Mouse (Mus musculus): Measurements from ENCODE around the gene Ralgps1.
A peak's percentile ranks its signal among the peaks of the same experiment; 100 is the strongest.

Gene Ralgps1

DNA sequence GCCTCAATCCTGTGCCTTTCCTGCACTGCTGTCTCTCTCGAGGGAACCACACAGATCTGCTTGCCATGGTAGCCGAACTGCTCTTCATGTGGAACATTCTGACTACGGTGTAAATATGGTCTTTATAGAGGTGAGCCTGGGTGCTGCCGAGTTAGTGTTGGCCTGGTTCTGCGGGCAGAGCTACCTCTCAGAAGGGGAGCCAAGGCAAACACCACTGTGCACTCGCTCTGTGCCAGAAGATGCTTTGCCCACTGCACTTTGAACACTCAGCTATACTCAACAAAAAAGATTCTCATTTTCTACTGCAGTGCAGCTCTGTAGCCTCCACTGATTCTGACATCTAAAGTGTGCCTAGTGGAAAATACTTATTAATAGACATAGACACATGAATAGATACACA is 133.7 kb downstream of the Ralgps1 start:
- no peak for DNase-seq (ENCODE audit: low spot score)

DNA sequence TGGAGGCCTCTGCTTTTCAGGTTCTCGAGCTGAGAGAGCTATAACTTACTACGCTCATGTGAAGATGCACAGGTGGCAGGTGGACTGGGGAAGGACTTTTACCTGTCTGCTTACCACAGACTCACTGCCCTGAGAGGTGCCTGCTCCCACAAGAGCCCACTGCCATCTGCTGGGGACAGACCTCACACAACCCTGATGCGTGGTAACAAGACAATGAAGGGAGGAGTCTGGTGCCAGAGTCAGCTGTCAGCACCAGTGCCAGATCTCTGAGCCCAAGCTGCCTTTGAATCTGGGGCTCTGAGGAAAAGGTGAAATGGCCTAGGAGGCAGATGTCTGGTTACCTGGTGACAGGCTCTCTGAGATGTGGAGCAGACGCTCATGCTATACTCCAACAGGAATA is 136.4 kb downstream of the Ralgps1 start:
- DNase-seq (ENCODE audit: low spot score), result no peak

DNA sequence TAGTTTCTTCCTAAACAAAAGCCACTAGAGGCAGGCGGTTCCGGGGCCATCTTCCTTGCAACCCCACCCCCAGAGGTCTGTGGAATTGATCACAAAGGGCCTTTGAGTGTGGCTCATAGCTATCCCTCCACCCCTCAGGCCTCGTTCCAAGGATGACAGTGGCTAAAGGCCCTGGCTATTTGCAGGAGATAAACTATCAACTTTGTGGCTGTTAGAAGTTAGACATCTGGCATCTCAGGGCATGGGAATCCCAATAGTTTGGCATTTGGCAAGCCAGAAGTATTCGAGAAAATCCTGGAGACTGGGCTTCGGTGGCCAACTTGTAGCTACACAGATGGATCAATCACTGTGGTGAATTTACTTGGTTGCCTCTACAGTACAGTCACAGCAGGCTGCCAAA is 137.4 kb downstream of the Ralgps1 start:
- DNase-seq (ENCODE audit: low spot score), result no peak

- no peak for DNase-seq (ENCODE audit: low spot score)
Observed at GRCm38 (mm10) chr2:33232782-33233570, 138.3 kb downstream of the Ralgps1 start.

- no peak for DNase-seq (ENCODE audit: low spot score)
Observed at GRCm38 (mm10) chr2:33231788-33232187, 139.5 kb downstream of the Ralgps1 start.

GRCm38 (mm10) chr2:33230701-33231100 is 140.6 kb downstream of the Ralgps1 start:
- DNase-seq (ENCODE audit: low spot score), result no peak

DNA sequence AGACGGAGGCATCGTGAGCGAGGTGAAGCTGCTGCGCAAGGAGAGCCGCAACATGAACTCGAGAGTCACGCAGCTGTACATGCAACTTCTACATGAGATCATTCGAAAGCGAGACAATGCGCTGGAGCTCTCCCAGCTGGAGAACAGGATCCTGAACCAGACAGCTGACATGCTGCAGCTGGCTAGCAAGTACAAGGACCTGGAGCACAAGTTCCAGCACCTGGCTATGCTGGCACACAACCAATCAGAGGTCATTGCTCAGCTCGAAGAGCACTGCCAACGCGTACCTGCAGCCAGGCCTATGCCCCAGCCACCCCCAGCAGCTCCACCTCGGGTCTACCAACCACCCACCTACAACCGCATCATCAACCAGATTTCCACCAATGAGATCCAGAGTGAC is 142.7 kb downstream of the Ralgps1 start:
- no peak for DNase-seq (ENCODE audit: low spot score)

DNA sequence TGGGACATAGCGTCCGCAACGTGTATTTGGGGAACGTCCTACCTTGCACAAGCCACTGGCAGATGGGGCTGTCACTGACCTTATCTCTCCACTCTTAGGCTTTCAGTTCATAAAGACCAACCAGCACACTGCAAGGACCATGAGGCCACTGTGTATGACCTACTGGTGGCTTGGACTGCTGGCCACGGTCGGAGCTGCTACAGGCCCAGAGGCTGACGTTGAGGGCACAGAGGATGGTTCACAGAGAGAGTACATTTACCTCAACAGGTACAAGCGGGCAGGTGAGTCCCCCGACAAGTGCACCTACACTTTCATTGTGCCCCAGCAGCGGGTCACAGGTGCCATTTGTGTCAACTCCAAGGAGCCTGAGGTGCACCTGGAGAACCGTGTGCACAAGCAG is 143.2 kb downstream of the Ralgps1 start:
- no peak for DNase-seq (ENCODE audit: low spot score)

GRCm38 (mm10) chr2:33225921-33226320 is 145.4 kb downstream of the Ralgps1 start:
- no peak for DNase-seq (ENCODE audit: low spot score)

DNA sequence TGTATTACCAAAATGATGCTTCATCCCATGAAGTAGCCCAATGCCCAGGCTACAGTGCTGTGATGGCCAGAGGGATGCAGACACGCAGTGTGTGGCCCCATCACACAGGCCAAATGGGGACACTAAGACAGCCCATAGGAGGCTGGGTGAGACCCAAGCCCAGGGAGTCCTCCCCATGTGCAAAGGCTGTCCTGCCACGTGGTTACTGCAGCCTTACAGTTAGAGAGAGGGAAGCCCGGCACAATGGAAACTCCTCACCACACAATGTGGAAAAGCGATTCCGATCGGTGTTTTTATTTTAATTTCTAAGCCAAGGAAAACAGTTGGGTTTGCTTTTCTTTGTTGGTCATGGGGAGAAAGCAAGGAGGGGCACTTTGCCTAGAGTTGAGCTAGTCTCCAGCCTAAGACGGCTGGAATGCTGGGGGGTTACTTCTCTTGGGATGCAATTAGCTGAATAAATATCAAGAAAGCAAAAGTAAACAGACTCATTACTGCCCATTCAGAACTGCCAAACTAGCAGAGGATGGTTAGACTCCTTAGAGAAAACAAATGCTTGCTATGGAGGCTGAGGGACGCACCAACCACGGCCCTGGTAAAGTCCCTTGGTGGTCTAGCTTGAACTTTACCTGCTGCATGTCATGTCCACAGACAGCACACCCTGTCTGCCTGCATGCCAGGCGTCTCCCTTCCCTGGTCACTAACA is 147.5 kb downstream of the Ralgps1 start:
- DNase-seq (ENCODE audit: low spot score), result no peak

DNA sequence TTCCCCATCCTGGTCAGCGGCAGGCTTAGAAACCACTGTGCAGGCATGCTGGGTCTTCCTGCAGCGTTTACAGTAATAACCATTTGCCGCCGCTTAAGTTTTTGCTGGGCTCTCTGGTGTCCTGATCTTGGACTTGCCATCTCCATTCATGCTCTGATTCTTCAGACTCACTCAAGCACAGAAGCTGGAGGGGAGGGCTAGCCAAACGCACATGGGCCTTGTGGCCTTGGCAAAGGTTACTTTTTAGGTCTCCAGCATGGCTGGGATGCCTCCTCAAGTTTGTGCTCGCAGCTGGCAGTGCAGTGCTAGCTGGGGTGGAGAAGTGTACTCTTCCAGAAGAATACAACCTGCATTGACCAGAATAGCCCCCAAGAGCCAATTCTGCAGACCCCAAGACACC is 148.8 kb downstream of the Ralgps1 start:
- no peak for DNase-seq (ENCODE audit: low spot score)

DNA sequence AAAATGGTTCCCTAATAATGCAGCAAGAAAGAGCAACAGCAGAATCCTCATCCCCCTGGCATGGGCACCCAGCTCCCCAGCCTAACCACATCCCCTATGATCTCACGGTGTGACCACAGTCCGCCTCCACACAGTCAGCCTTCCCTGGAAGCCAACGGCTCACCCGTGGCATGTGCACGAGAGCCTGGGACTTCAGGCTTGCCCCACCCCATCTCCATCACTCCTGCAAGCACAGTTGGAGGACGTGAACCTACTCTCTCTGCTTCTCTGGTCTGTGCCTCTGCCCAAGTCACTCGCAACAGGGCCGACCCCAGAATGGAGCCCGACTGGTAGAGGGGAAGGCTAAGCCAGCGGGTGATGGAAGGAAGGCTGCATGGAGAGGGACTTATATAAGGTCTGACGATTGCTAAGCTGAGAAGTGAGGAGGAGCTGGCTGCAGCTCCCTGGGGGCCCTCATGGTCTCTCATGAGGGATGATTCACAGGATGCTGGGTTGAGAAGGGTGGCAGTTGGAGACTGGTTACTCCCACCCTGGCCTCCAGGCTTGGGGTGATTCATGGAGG is 149.9 kb downstream of the Ralgps1 start:
- no peak for DNase-seq (ENCODE audit: low spot score)

DNA sequence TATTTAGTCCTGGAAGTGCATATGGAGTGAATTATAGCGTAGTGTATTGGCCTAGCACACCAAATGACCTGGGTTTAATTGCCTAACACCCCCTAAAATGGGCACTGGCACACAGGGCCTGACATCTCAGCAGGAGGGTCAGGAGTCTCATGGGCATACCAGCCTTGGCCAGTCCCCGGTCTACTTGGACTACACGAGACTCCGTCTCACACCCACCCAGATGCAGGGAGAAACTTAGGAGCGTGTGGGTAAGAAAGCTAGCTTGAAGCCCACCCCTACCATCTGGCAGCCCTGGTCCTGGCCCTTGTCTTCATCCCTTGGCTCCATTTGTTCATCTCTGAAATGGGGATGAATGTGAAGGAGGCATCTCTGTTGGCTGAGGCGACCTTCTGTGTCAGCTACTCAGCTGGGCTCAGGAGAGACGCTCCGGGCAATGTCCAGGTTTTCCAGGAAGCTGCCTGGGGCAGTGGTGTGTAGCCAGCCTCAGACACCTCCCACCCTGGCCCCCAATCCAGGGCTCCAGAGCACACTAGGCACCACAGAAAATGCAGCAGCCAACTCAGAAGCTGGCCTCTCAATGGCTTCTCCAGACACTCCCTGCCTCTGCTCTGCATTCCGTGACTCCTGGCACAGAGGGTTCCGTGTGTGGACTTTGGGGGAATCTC is 150.5 kb downstream of the Ralgps1 start:
- no peak for DNase-seq (ENCODE audit: low spot score)

- DNase-seq (ENCODE audit: low spot score), result no peak
Observed at GRCm38 (mm10) chr2:33220246-33220645, 151.0 kb downstream of the Ralgps1 start.

DNA sequence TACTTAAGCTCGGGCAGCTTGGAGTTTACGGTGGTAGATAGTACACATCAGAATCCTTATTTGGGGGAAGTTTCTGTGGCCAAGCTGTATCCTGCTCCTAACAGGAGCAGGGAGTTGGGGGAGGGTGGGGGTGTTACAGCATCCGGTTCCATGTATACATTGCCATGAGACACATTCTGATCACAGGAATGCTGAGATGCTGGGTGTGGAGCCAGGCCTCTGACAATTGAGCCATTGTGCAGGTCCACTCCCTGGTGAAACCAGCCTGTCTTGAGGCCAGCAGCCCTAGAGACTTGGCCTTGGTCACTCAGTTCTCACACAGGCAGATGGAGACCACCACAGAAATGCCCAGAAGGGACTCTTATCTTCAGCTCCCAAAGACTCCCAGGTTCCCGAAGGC is 151.6 kb downstream of the Ralgps1 start:
- DNase-seq (ENCODE audit: low spot score), result no peak

GRCm38 (mm10) chr2:33218903-33219625 is 152.2 kb downstream of the Ralgps1 start:
- DNase-seq (ENCODE audit: low spot score), result no peak

- no peak for DNase-seq (ENCODE audit: low spot score)
Observed at GRCm38 (mm10) chr2:33217425-33217794, 153.9 kb downstream of the Ralgps1 start.

DNA sequence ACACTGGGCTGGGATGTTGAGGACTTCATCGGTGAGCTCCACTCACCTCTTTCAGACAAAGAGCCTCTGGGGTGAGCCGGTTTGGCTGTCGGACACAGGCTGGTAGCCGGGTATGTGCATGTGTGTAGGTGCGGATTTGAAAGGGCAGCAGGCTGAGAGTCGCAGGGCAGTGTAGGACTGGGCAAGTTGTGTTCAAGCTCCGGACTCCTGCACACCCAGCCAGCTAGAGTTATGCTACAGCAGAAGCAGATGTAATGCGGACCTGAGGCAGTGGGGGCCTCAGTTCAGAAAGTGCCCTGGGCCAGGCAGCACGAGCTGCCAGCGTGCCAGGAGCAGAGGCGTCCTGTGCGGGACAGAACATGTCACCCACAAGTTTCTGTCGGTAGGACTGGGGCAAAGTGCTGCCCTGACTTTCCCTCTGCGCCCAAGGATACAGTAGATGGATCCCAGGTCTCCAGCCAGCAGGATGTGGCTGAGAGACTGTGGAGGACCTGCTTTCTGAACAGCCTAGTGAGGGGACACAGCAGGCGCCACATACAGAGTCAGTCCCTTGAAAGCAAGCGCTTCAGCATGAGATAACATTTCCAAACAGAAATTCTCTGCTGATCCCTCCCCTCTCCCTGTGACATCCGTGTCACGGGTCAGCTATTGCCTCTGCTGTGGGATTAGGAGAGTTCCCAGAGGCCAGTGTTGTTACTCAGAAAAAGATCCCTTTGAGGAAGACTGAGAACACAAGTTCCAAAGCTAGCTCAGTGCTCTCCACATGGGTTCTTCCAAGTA is 154.5 kb downstream of the Ralgps1 start:
- no peak for DNase-seq (ENCODE audit: low spot score)

DNA sequence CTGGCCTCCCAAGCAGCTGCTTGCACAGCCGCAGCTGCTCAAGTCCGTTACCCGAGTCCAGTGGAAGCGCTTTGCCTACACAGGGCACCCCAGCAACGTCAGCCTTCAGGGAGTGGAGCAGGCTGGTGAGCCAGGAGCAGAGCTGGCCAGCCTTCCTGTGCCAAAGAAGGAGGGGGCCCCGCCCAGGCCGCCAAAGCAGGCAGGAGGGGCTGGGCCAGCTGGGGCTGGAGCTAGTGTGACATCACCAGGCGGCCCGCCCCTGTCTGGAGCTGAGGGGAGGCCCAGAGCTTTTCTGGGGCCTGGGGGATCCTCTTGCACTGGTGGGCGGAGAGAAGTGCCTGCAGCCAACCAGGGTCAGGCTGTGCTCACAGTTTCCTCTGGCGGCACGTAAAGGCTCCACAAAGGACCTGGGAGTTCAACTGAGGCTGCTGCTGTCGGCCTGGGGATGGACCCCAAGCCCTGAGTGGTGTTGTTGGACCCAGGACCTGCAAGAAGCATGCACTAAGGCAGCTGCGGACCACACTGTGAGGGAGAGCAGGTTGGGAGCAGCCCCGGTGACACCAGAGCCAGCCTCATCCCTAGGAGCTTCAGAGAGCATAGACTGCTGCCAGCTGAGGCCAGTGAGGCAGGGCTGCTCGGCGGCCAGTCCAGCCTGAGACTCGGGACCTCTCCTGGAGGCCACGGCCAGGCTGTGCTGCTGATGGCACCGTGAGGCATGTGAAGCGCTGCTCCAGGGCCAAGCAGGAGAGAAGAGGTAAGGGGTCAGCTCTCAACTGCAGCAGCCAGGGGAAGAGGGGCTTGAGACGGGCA is 155.4 kb downstream of the Ralgps1 start, which contains the start of gene Angptl2:
Angptl2 (plus strand) TSS at position 370 of the 810 bp plus-strand sequence.
- peak; percentile 89 for DNase-seq (ENCODE audit: low spot score)

DNA sequence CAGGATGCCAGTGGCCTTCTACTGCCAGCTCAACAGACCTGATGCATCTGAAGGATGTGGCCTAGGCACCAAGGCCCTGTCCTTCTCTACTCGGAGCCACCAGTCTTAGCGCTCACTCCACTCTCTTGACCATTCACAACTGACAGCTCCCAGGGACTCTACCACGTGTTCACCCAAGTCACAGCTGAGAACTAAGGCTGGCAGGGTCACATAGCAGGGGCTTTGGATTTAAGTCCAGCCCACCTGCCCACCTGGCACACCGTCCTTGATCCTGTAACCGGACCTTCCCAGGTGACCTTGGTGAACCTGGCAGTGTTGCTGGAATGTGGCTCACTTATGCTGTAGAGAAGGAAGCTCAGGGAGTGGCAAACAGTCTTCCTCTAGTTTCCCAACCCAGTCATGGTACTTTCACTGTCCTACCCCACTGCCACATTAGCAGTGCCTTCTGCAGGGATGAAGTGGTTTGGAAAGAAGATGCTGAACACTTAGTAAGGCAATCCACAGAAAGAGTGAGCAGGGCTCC is 156.0 kb downstream of the Ralgps1 start:
- DNase-seq (ENCODE audit: low spot score), result no peak
